Mouse (Mus musculus) Patski (cell line): ENCODE measurements at regions not wholly inside any gene's neighbourhood (a gene's known extent, or its start where the extent isn't known, plus 50 kb on each side); places are given as distances from the start of the nearest gene placed in this dataset.

Experiments used
- ATAC-seq: fragments of 100-300 bp; one replicate; pipeline ENCODE4 v1.8.0; 2021
- CTCF ChIA-PET: fragments of 350-600 bp; sonication (Branson Sonifier 250); formaldehyde crosslinking; loops from one replicate; lab custom pipeline; 2022; ENCODE audit warnings: inconsistent platforms; lab: Charles Lee
- POLR2A ChIA-PET: fragments of 350-600 bp; sonication (Branson Sonifier 250); formaldehyde crosslinking; loops from one replicate; lab custom pipeline; 2022; ENCODE audit warnings: antibody characterized with exemption, inconsistent platforms; lab: Charles Lee
- DNase-seq: peaks from one replicate; pipeline ENCODE4 v3.0.0-alpha.2; 2011; ENCODE audit warnings: low read depth, low spot score
- H3K27me3 ChIP-seq: fragments of 371-371 bp; one replicate; pipeline ENCODE4 v1.5.1; 2021
- CTCF ChIP-seq: fragments of 100-300 bp; IDR thresholded peaks from one replicate; pipeline ENCODE4 v1.5.1; 2021
- in situ Hi-C: fragments of 300-500 bp; cut with MboI; formaldehyde crosslinking; loops from 3 replicates; pipeline ENCODE4 v1.11.1; 2018; ENCODE audit warnings: low pct_unique_long_range_greater_than_20kb, mixed read lengths

GRCm38 (mm10) chr11:45244796-45245195 is 607.1 kb upstream of the Clint1 start:
- H3K27me3 ChIP-seq, result no peaks in the 10 kb centered on the region
- TF ChIP-seq CTCF, result no peak
- ChIA-PET POLR2A (no interaction called here), CTCF (interaction anchor here (2.2 kb wide), 1 partner anchor 9 kb away, joined by 6 read pairs; no protein-coding TSS in a partner anchor)
- DNase-seq (no peak), ATAC-seq (no peak)
- in situ Hi-C loops, result no loop called here

DNA sequence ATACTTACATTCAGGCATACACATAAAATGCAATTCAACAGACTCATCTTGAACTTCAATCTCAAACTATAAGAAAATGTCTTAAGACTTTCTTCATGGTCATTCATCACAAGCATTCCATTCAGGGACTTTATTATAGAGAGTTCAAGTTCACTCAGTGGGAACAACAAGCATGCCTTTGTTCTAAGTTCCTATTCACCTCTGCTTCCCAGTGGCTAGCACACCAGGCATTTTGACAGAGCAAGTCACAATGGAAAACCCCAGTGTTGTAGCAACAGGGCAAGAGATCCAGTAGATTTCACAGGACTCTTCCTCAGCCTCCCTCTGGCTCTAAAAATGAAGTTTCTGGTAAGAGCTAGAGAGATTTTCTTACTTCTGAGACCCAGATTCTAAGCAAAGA is 595.8 kb upstream of the Clint1 start:
- ChIA-PET POLR2A (no interaction called here), CTCF (no interaction called here)
- TF ChIP-seq CTCF, result no peak
- no peaks in the 10 kb centered on the region for H3K27me3 ChIP-seq
- DNase-seq (no peak), ATAC-seq (no peak)
- in situ Hi-C loops, result no loop called here

- ATAC-seq (no peak), DNase-seq (no peak)
- ChIA-PET CTCF (no interaction called here), POLR2A (no interaction called here)
- in situ Hi-C loops, result no loop called here
- H3K27me3 ChIP-seq, result no peaks in the 10 kb centered on the region
- no peak for TF ChIP-seq CTCF
Observed at GRCm38 (mm10) chr11:45262198-45262597, 589.7 kb upstream of the Clint1 start.

DNA sequence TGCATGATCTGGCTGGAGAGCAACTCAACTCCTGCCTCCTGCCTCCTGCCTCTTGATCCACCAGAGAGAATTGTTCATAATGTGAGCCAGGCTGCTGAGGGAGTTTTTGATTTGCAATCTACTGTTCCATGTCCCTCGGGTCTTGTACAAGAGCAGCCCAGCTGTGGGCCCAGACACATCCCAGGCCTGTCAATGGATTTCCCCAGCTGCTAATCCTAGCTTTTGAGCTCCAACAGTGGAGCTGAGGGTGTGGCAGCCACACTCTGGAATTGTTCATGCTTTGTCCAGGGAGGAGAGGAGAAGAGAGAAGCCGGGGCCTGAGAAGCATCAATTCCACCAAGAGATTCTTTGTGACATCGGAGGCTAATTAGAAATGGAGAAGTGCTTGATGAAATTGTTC is 587.9 kb upstream of the Clint1 start:
- no peaks in the 10 kb centered on the region for H3K27me3 ChIP-seq
- ATAC-seq (no peak), DNase-seq (no peak)
- TF ChIP-seq CTCF, result no peak
- POLR2A ChIA-PET, result no interaction called here
- in situ Hi-C loops, result no loop called here
- CTCF ChIA-PET, result no interaction called here

DNA sequence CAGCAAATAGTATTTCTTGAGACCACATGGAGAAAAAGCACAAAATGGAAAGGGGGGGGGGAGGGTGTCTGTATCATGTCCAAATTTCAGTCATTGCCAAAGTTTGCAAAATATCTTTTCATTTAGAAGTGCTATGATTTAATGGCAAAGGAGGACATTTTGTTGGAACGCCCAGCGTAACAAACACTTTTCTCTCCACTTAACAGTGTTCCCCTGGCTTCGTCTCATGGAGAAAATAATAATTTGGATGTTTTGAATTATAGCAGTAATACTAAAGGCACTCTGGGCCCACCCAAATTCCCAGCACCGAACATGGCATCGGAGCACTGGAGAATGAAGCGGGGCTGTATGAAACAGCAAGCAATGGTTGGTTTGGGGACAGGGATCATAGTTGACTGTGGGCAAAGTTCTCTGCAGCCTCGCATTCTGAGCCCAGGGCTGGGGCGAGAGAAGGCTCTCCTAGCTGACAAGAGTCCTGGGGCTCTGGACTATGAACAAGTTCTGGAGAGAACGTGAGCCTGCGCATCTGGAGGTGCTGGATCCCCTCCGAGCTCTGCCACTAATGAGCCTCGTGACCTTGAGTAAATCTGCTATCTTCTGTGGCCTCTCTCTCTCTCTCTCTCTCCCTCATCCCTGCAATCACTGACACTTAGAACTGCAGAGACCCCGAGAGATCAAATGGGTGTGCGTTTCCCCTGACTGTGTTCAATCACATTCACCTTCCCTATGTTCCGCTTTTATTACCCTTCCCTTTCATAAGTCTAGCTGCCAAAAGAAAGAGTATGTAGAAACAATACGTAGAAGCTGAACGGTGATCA is 586.5 kb upstream of the Clint1 start:
- H3K27me3 ChIP-seq, result no peaks in the 10 kb centered on the region
- ChIA-PET CTCF (no interaction called here), POLR2A (no interaction called here)
- no peak for DNase-seq
- in situ Hi-C loops, result no loop called here
- TF ChIP-seq CTCF, result no peak
- ATAC-seq, result no peak

DNA sequence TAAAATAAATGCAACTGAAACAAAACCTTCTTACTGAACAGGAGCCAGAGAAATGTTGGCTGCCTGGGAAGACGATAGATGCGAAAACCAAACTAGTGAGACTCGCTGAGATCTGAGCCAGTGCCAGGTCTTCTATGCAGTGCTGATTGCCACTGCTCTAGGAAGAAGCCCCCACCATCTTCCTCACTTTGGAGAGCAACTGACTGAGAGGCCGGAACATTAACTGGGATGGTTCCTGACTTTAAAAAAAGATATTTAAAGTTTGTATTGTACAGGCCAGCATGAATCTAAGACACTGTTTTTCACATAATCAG is 585.9 kb upstream of the Clint1 start:
- ATAC-seq (no peak), DNase-seq (no peak)
- in situ Hi-C loops, result no loop called here
- no peak for TF ChIP-seq CTCF
- ChIA-PET CTCF (no interaction called here), POLR2A (no interaction called here)
- H3K27me3 ChIP-seq, result no peaks in the 10 kb centered on the region

DNA sequence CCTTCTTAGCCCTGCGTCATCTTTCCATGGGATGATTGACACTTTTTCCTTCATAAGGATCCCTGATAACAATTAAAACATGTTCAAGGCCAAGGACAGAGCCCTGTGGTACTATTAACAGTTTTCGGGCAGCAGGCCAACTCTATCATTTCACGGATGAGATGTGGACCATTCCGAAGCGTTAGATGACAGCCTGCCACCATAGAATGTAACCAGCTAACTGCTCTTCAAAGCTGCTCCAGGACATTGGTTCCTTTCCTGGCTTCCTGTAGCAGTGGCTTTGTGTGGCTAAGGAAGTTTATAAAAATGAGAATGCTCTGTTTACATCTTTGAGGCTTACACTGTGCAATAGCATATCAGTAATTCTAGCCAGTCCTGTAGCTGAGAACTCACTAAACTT is 582.6 kb upstream of the Clint1 start:
- no peak for TF ChIP-seq CTCF
- no peaks in the 10 kb centered on the region for H3K27me3 ChIP-seq
- ATAC-seq, result no peak
- ChIA-PET POLR2A (no interaction called here), CTCF (no interaction called here)
- in situ Hi-C loops, result no loop called here
- DNase-seq, result no peak

GRCm38 (mm10) chr11:45271206-45271605 is 580.6 kb upstream of the Clint1 start:
- ATAC-seq (no peak), DNase-seq (no peak)
- in situ Hi-C loops, result loop anchor here (5.0 to 10.0 kb wide), 2 partner anchors 94 to 656 kb away; partner anchors contain the start of gene Ebf1
- H3K27me3 ChIP-seq, result no peaks in the 10 kb centered on the region
- ChIA-PET CTCF (interaction anchor here (0.8 kb wide), 1 partner anchor 62 kb away, joined by 3 read pairs; no protein-coding TSS in a partner anchor), POLR2A (no interaction called here)
- no peak for TF ChIP-seq CTCF

GRCm38 (mm10) chr11:45274446-45275119 is 577.3 kb upstream of the Clint1 start:
- in situ Hi-C loops, result loop anchor here (5.0 to 10.0 kb wide), 3 partner anchors 97 to 660 kb away; partner anchors contain the start of gene Ebf1
- peak; percentile 76 for ATAC-seq
- POLR2A ChIA-PET, result interaction anchor here (0.8 kb wide), 1 partner anchor 10 kb away, joined by 6 read pairs; no protein-coding TSS in a partner anchor
- CTCF ChIA-PET, result interaction anchor here (1.1 to 1.5 kb wide), 5 partner anchors 9 to 664 kb away, joined by 3 to 5 read pairs (median 3); no protein-coding TSS in a partner anchor
- peak; percentile 54 for DNase-seq
- peak; percentile 55 for TF ChIP-seq CTCF
- no peaks in the 10 kb centered on the region for H3K27me3 ChIP-seq

DNA sequence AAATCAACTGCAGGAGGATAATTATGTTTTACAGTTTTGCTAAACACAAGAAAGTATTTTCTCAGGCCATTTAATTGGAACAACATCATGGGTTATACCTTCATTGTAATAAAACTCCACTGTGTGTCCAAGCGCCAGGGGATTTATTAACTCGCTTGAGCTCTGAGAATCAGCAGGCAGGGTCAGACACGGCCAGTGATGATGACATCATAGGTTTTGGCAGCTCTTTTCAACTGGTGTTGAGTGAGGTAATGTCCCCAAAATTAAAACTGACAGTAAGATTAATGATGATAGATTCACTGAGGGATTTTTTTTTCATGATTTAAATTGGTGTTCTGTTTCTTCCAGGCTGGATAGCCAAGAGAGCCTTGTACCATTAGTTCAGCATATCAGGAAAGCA is 576.7 kb upstream of the Clint1 start:
- peak; percentile 79 for ATAC-seq
- no peak for TF ChIP-seq CTCF
- DNase-seq, result peak; percentile 75
- ChIA-PET CTCF (interaction anchor here (1.1 to 1.5 kb wide), 5 partner anchors 8 to 664 kb away, joined by 3 to 5 read pairs (median 3); no protein-coding TSS in a partner anchor), POLR2A (interaction anchor here (0.8 kb wide), 1 partner anchor 9 kb away, joined by 6 read pairs; no protein-coding TSS in a partner anchor)
- in situ Hi-C loops, result loop anchor here (5.0 to 10.0 kb wide), 2 partner anchors 263 to 660 kb away; partner anchors contain the start of gene Ebf1
- H3K27me3 ChIP-seq, result no peaks in the 10 kb centered on the region

GRCm38 (mm10) chr11:45296772-45297171 is 555.1 kb upstream of the Clint1 start:
- CTCF ChIA-PET, result no interaction called here
- in situ Hi-C loops, result no loop called here
- no peaks in the 10 kb centered on the region for H3K27me3 ChIP-seq
- ATAC-seq (peak; percentile 21), DNase-seq (peak; percentile 30)
- no peak for TF ChIP-seq CTCF
- POLR2A ChIA-PET, result no interaction called here
